Mouse (Mus musculus) embryo, embryonic 10 days (tissue): ENCODE data around the gene 5730522E02Rik.

Experiments
- DNase-seq: peaks from one replicate; pipeline ENCODE4 v3.0.0-alpha.2; 2015; ENCODE audit warnings: low spot score

The 5730522E02Rik gene

GRCm38 (mm10) chr11:25787691-25788090 lies 422.9 kb downstream of the 5730522E02Rik start:
- DNase-seq, result no peak

- DNase-seq, result no peak
Measured at GRCm38 (mm10) chr11:25772231-25772630, 438.3 kb downstream of the 5730522E02Rik start.

DNA sequence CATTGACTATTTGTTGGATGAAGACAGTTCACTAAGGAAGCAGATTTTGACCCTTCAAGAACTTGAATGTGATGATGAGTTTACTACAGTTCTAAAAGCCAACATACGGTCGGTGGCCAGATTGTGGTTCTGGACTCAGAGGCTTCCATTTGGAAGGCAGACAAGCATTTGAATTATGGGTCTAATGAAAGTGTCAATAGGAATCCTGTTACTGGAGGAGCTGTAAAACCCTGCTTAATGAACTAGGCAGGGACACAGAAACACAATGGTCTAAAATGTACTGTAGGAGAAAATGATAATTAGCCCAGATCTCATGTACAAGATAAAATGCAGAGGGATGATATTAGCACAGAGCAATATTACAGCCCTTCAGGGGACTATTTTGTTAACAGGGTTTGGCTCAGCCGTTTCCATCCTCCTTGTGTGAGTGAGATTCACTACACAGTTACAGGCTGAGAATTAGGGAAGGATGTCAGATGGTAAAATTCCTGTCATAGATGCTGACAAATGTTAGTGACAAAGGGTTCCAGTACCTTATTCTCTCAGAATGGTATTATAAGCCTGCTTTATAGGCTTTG lies 439.5 kb downstream of the 5730522E02Rik start:
- no peak for DNase-seq

DNA sequence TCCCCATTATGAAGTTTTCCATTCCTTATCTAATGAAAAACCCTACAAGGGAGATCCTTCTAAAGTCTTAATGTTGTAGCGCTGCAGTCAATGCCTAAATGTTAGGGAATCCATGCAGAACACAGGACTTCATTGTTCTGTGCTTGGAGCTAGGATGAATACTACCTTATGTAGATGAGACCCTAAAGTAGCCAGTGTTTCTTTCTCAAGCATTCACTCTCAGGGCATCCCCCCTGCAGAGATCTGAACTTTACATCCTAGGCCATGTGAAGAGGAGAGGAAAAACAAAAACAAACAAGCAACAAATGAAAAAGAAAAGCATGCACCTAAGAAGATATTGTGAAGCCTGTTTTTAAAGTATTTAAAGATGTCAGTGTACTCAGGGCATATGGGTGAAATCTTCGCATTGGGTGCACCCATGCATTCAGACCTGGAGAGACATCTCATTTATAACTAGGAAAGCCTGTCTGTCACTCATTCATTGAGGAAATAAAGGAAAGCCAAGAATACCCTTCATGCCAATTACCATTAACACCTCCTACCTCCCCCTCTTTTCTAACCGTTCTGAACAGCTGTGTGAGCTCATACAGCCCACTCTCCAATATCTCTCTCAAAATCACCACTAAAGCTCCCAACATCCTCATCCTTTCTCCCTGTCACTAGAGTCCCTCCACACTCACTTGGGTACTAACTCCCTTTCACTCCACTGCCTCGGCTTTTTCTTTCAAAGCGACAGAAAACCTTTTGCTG lies 442.8 kb downstream of the 5730522E02Rik start:
- peak; percentile 9 for DNase-seq

GRCm38 (mm10) chr11:25753156-25753899 lies 457.2 kb downstream of the 5730522E02Rik start:
- no peak for DNase-seq

DNA sequence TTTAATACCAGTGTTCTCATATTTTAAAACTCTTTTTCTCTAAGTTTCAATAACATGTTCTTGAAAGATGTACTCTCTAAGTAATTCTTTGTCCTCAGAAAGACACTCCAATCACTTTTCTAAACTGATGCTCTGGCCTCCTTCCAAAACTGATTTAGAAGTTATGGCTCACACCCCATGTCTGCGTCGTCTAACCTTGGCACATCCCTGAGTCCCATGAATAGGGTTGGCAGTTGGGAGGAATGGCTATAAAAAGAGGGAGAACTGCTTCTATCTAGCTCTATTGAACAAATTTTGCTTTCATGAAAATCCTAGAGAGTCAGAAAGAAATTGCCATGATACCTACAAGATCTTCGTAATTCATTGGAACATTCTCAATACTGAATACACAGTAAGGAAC lies 458.1 kb downstream of the 5730522E02Rik start:
- DNase-seq, result no peak

DNA sequence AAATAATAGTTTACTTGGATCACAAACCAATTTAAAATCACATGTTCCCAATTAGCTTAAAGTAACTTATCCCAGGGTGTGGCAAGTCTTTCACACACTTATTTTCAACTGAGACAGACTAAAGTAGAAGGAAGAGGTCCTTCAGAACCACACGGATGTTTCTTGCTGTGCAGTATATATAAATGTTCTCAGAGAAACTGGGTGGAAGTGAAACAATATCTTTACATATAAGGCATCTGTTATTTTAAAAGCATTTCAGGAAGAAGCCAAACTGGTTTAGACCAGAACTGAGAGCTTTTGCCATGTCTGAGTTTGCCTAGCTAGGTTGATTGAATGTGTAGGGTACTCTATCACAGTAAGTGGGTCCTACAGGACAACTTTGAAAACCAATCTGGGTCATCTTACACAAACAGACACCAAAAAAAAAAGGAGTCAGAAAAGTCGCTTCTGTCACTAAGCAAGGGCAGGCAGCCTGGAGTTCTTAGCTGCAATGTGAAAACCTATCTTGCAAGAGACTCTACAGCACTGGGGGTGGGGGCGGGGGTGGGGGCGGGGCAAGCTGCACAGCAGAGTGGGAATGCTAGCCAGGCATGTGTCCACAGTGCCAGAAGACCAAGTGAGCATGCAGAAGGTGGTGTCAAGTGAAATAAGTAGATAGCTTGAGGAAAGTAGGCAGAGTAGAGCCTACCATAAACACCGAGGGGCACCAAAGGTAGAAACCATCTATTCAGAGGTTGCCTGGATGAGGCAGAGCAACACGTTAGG lies 463.3 kb downstream of the 5730522E02Rik start:
- DNase-seq, result no peak

DNA sequence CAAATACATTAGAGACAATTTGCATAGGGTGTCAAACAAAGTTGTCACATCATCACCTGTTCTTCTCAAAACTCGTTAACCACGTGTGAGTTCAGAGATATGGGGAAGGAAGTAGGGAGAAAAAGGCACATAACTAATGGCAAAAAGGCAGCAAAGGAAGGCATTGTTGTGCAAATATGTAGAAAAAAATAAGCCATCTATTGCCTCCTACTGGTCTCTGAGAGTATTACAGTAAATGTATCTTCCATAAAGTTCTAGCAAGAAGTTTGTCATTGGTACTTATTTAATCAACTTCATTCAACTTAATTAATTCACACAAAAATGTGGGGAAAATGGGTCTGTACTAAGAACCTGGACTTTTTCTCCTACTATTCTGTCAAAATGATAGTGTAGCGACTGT lies 466.9 kb downstream of the 5730522E02Rik start:
- no peak for DNase-seq

GRCm38 (mm10) chr11:25737255-25737654 lies 473.3 kb downstream of the 5730522E02Rik start:
- no peak for DNase-seq

- DNase-seq, result no peak
Measured at GRCm38 (mm10) chr11:25729476-25729875, 481.1 kb downstream of the 5730522E02Rik start.

DNA sequence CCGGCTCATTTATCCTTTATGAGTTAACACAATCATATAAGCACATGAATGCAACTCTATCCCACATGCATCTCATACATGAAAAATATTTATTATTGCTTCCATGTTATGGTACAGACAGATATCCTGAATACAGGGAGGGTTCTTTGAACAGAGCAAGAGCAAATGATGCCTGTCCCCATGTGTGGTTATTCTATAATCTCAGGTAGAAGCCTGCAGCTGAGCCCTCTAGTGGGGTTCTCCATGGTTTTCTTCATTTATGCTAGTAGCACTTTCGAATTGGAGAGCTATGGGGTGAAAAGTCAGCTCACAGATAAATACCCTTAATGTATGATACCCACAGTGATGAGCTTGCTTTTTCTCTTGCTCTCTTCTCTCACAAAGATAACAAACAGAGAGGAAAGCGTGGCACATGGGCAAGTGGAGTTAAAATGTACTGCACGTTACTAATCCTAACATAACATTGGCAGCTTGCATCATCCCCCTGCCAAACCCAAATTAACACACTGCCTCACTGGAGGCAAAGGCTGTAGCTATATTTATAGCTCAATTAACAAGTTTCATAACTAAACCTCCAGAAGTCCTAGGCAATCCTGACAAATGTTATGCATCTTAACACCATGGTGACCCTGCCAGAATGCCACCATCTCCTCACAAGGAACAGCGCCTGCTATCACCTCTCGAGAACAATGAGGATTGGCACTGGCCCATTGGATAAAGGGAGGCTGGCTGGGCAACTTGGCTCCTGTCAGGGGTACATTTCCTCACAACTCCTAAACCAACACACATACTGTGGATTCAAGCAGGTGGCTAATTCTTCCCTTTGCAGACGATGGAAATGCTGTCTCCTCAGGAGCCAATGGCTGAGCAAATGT lies 494.9 kb downstream of the 5730522E02Rik start:
- no peak for DNase-seq

- no peak for DNase-seq
Measured at GRCm38 (mm10) chr11:25710559-25710958, 500.0 kb downstream of the 5730522E02Rik start.

DNA sequence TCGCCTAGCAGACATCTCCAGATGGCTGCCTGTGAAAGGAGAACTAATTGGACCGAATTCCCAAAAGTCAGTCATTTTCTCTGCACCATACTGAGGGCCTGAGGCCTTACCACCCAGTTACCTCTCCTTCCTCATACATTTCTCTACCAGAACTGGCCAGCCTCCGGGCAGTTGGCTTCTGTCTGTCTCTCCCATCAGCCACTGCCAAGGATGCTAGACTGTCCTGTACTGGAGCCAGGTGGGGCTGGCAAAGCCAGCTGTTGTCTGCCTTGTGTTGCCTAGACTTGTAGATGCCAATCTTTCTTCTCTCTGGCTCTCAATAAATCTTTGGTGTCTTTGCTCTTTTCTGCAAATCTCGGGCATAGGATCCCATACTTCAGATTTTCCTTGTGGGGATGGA lies 500.7 kb downstream of the 5730522E02Rik start:
- DNase-seq, result no peak

DNA sequence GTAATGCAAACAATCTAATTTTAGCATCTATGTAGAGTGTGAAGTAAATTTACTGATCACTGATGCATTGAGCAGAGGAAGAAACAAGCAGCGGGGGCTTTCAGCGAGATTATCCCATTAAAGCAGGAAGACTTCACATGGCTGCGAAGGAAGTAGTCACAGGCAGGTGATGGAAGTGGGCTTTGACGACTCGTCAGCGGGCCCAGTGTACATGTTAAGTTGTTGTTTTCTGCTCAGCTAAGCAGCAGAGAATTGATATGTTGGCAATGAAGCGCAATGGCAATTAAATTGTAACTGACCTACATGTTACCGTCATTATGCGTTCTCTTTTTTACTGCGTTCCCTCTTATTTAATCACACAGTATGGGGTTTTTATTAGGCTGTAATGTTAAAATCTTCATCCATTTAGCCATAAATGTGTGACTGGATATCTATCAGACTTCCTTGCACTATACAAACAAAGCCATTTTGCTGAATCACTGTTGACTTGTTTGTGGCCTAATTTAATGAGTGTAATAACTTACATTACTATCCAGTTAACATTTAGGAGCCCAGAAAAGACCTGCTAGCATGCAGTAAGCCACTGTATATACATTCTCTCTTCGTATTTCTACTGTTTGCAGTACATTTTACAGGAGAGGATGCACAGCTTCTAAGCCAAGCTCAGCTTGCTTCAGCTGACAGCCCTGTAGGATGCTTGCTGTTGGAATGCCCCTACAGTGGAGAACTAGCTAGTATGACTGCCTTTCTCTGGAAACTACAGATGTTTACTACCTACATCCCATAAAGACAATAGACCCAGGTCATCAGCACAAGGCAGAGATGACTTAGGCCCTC lies 506.0 kb downstream of the 5730522E02Rik start:
- DNase-seq, result no peak

DNA sequence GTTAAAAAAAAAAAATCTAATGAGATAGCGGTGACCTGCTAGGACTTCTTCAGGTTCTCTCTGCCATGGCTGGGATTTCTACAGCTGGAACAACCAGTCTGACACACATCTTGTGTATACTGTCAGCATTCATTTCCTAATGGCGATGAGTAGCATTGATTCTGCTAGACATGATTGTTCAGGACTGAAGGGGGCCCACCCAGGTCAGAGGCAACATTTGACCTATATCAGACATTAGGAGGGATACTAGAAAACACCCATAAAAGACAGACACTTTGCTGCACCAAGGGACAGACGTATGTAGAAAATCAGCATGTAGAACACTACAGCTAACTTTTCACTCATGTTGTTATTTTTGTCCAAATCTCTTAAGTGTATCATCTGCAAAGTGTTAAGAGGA lies 507.8 kb downstream of the 5730522E02Rik start:
- DNase-seq, result no peak

DNA sequence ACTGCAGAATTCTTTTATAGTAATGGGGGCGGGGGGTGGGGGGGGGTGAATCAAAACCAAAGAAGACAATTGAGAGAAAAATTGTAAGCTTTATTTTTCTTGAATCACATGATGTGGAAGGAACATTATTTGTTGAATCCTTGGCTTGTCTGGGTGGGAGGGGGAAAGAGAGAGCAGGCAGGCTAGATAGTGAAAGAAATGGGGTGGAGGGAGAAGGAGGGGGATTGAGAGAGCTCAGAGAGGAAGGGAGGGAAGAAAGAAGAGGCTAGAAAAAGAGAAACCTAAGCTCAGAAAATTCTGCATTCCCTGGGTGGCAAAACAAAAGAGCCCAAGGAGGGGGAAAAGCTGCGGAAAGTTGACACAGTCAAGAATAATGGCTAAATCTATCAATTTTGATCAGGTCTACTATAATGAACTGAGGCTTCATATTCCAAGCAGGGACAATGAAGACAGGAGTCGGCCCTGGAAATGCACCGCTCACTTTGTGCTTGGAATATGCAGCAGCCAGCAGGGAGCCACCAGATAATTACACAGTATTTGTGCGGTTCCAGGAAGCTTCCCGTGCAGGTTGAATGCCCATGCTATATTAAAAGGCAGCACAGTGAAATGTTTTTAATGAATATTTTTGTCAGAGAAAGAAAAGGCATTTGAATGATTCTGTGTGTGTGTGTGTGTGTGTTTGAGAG lies 512.9 kb downstream of the 5730522E02Rik start:
- peak; percentile 25 for DNase-seq

DNA sequence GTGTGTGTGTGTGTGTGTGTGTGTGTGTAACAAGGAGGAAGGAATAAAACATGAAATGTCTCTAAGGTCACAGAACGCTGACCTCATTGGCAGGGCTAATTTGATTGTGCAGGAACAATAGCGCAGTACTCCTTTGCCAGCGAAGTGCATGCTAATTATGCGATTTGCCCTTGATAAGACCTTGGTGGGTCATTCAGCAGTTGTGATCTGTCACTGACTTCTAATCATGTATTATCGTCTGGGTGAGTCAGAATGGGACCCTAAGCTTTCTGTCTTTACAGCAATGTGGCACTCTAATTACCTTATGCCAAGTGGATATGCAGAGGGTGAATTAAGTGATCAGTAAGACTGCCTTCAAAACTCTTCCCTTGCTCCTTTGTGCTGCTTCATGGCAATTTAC lies 514.4 kb downstream of the 5730522E02Rik start:
- peak; percentile 30 for DNase-seq

DNA sequence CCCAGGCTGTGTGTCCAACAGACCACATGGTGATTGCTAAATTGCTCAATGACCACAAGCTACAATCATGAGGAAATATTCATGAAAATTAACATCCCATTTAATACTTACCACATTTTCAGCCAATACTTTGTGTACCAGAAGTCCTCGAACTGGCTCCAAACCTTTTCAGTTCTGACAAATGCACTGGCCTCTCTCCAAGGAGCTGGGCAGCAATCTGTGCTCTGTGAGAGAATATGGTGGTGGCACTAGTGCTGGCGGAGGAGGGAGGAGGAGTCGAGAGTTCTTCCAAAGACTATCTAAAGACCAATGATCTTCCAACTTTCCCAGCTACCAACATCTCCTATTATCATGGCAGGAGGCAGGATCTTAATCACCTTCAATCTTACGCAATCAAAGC lies 525.8 kb downstream of the 5730522E02Rik start:
- DNase-seq, result no peak

- DNase-seq, result no peak
Measured at GRCm38 (mm10) chr11:25679856-25680255, 530.7 kb downstream of the 5730522E02Rik start.

- DNase-seq, result no peak
Measured at GRCm38 (mm10) chr11:25674194-25674593, 536.4 kb downstream of the 5730522E02Rik start.
